In genomic region chr12:92317609-92318008, GRCm38 (mm10) we compare ENCODE assay signal across 19 mouse cellular contexts.
"Had no signal": no experiment of that assay in that cellular context is flagged by ENCODE, and none has a peak within 500 bp of the region (broad histone marks: within the 10 kb centered on the region; RNA-seq: fewer than 3 reads in every experiment).

No protein-coding gene starts in this region.

- H3K27ac ChIP-seq: gastrocnemius, adult 2 months; heart, adult 2 months; hindbrain, embryonic 10.5 days; hindbrain, embryonic 12.5 days; hindbrain, embryonic 14.5 days; layer of hippocampus, adult 2 months; left cerebral cortex, adult 2 months; limb, embryonic 13.5 days; liver, embryonic 12.5 days; liver, embryonic 14.5 days had no signal

- DNase-seq: gastrocnemius, adult 2 months; gastrocnemius, postnatal 10 days; gastrocnemius, postnatal 25 days; heart, adult 11 months; heart, adult 2 months; kidney, postnatal 10 days; kidney, postnatal 4 days; lung, adult 18-20 months had no signal

- ATAC-seq: forebrain, embryonic 16.5 days; hindbrain, embryonic 16.5 days; liver, embryonic 12.5 days had no signal

- H3K9ac ChIP-seq: heart, embryonic 12.5 days; hindbrain, embryonic 12.5 days; hindbrain, embryonic 14.5 days; limb, embryonic 13.5 days; liver, embryonic 12.5 days; liver, embryonic 14.5 days had no signal

- H3K27me3 ChIP-seq: heart, embryonic 12.5 days; hindbrain, embryonic 12.5 days; limb, embryonic 13.5 days; liver, embryonic 12.5 days had no signal

- H3K4me2 ChIP-seq: heart, embryonic 12.5 days; hindbrain, embryonic 12.5 days; hindbrain, embryonic 14.5 days; limb, embryonic 13.5 days; liver, embryonic 12.5 days had no signal

- H3K4me3 ChIP-seq: gastrocnemius, adult 2 months; heart, adult 2 months; heart, embryonic 12.5 days; hindbrain, embryonic 10.5 days; hindbrain, embryonic 12.5 days; layer of hippocampus, adult 2 months; left cerebral cortex, adult 2 months; limb, embryonic 13.5 days; liver, embryonic 12.5 days had no signal

- H3K9me3 ChIP-seq: heart, embryonic 12.5 days; hindbrain, embryonic 10.5 days; hindbrain, embryonic 12.5 days; limb, embryonic 13.5 days; liver, embryonic 12.5 days had no signal

- H3K36me3 ChIP-seq: heart, embryonic 12.5 days; hindbrain, embryonic 10.5 days; hindbrain, embryonic 12.5 days; limb, embryonic 13.5 days; liver, embryonic 12.5 days had no signal

- H3K4me1 ChIP-seq: heart, embryonic 12.5 days; hindbrain, embryonic 10.5 days; hindbrain, embryonic 12.5 days; limb, embryonic 13.5 days; liver, embryonic 12.5 days had no signal
